Mouse (Mus musculus): ENCODE measurements around the gene Senp3.
"Not testable (repeated sequence)": the region's sequence is repeated elsewhere in the genome, so short reads cannot be mapped to it uniquely, and the experiment has no call there.

Senp3 gene

GRCm38 (mm10) chr11:69681314-69682208, at the start of gene Senp3:
Senp3 (minus strand) TSS chr11:69682084.
- peak; percentile 97 for DNase-seq (ENCODE audit: low spot score)

DNA sequence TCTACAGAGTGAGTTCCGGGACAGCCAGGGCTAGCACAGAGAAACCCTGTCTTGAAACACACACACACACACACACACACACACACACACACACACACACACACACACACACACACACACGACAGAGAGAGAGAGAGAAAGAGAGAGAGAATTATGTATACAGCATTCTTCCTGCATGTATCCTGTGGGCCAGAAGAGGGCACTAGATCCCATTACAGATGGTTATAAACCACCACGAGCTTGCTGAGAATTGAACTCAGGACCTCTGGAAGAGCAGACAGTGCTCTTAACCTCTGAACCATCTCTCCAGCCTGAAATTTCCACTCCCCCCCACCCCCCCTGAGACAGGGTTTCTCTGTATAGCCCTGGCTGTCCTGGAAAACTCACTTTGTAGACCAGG, 49.5 kb upstream of the Senp3 start:
- not testable (repeated sequence) for DNase-seq (ENCODE audit: low spot score)

- peak; percentile 60 for DNase-seq (ENCODE audit: low spot score)
Measured at GRCm38 (mm10) chr11:69729063-69729462, 47.2 kb upstream of the Senp3 start.

- no peak for DNase-seq (ENCODE audit: low spot score)
Measured at GRCm38 (mm10) chr11:69725951-69726350, 44.1 kb upstream of the Senp3 start.

GRCm38 (mm10) chr11:69723074-69723473, 41.2 kb upstream of the Senp3 start:
- DNase-seq (ENCODE audit: low spot score): no peak

GRCm38 (mm10) chr11:69720852-69721251, 39.0 kb upstream of the Senp3 start:
- DNase-seq (ENCODE audit: low spot score): no peak

GRCm38 (mm10) chr11:69719423-69719822, 37.5 kb upstream of the Senp3 start:
- DNase-seq (ENCODE audit: low spot score): peak; percentile 50

DNA sequence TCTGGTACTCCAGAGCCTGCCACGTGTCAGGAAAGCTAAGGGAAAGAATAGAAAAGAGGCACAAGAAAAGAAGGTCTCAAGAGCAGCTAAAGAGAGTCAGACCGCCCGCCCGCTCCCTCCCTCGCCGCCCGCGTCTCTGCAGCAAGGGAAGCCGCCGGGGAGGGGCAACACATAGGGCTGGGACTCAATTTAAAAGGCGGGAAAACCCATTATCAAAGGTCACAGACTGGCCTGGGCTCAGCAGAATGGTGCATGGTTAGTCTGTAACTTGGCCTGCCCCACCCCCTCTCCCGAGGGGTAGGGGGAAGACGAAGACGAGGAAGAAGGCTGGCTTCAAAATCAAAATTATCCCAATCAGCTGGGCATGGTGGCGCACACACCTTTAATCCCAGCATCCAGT, 36.8 kb upstream of the Senp3 start:
- DNase-seq (ENCODE audit: low spot score): no peak

- DNase-seq (ENCODE audit: low spot score): no peak
Measured at GRCm38 (mm10) chr11:69716953-69717352, 35.1 kb upstream of the Senp3 start.

GRCm38 (mm10) chr11:69715929-69716328, 34.0 kb upstream of the Senp3 start:
- DNase-seq (ENCODE audit: low spot score): peak; percentile 78

DNA sequence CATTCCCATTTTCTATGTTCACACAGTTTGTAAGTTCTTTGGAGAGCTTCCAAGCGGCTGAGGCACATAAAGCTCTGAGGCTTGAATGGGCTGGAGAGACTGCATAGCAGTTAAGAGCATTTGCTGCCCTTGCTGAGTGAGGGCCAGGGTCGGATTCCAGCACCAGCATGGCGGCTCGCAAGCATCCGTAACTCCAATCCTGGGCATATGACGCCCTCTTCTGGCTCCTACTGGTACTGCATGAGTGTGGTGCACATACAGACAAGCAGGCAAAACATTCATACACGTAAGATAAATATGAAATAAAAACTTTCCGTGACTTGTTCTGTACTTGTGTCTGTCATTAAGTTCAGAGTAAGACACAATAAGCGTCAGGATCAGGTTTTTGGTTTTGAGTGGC, 33.6 kb upstream of the Senp3 start:
- peak; percentile 84 for DNase-seq (ENCODE audit: low spot score)

DNA sequence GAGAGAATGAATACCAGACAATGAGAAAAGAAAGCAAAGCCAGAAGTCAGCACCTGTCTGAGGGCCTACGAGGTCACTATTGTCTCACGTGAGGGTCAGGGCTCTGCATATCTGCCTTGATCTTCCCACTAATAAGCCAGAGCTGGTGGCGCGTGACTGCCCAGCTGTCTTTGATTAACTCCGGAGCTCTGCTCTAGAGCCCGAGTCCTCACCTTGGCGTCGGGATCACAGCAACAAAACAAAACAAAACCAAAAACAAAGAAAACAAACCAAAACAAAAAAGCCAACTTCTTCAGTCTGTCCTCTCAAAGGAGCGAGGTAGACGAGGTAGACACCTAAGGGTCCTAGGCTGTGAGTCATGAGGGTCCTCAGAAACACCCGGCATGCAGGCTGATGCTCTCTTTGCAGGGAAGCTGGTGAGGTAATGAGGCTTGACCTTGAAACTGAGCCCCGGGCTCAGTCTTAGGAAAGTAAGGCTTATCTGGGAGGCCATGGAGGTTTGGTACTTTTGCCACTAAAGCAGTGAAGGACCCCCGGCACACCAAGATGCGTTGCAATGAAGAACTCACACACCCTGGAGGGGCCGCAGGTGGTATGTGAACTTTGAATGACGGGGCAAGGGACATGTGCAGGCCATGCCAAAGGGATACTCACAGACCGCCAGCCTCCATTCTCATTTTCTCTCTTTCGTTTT, 32.9 kb upstream of the Senp3 start:
- DNase-seq (ENCODE audit: low spot score): no peak

- DNase-seq (ENCODE audit: low spot score): no peak
Measured at GRCm38 (mm10) chr11:69712954-69713672, 31.2 kb upstream of the Senp3 start.

- DNase-seq (ENCODE audit: low spot score): no peak
Measured at GRCm38 (mm10) chr11:69711082-69711481, 29.2 kb upstream of the Senp3 start.

- DNase-seq (ENCODE audit: low spot score): no peak
Measured at GRCm38 (mm10) chr11:69710470-69710869, 28.6 kb upstream of the Senp3 start.

- DNase-seq (ENCODE audit: low spot score): no peak
Measured at GRCm38 (mm10) chr11:69709554-69710446, 27.9 kb upstream of the Senp3 start.

GRCm38 (mm10) chr11:69708614-69709265, 26.9 kb upstream of the Senp3 start:
- DNase-seq (ENCODE audit: low spot score): no peak

DNA sequence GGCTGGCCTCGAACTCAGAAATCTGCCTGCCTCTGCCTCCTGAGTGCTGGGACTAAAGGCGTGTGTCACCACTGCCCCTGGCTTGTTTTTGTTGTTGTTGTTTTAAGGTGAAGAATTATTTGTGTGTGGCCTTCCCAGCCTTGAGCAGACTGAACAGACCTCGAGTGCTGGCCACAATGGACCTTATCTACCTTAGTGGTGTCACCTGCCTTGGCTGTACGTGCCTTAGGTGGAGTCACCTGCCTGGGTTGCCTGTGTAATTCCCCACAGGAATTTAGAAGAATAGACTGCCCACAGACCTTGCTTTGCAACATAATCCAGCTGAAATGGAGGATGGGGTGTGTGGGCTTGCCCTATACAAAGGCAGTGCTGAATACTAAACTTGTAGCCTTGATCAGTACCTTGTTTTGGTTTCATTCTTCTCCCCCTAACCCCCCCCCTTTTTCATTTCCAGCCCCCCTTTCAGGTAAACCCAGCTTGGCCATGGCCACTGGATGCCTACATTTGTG, 26.0 kb upstream of the Senp3 start:
- DNase-seq (ENCODE audit: low spot score): no peak

- DNase-seq (ENCODE audit: low spot score): no peak
Measured at GRCm38 (mm10) chr11:69707480-69707847, 25.6 kb upstream of the Senp3 start.

GRCm38 (mm10) chr11:69706775-69707479, 25.0 kb upstream of the Senp3 start:
- peak; percentile 61 for DNase-seq (ENCODE audit: low spot score)
